Mouse (Mus musculus): Measurements from ENCODE around the gene Olig2.
"Not testable (repeated sequence)": the region's sequence is repeated elsewhere in the genome, so short reads cannot be mapped to it uniquely, and the experiment has no call there.

Gene Olig2

DNA sequence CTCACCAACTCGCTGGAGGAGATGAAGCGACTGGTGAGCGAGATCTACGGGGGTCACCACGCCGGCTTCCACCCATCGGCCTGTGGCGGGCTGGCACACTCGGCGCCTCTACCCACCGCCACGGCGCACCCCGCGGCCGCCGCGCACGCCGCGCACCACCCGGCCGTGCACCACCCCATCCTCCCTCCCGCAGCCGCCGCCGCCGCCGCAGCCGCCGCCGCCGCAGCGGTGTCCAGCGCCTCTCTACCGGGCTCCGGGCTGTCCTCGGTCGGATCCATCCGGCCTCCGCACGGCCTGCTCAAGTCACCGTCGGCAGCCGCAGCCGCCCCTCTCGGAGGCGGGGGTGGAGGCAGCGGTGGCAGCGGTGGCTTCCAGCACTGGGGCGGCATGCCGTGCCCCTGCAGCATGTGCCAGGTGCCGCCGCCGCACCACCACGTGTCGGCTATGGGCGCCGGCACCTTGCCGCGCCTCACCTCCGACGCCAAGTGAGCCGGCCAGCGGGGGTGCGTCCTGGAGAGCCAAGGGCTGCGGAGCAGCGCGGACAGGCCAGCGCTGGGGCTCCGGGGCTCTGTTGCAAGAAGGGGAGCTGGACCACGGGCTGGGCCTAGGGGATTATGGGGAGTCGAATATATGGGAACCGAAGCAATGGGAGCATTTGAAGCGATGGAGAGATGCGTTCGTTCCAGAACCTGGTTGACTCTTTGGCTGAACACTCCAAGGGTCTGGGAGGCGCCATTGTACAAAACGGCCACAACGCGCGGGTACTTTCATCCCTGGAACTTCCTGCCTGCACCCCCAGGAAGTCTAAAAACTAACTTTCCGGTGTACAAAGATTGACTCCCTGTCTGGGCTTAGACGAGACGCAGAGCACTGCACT, 1.9 kb downstream of the Olig2 start:
- peak; percentile 30 for DNase-seq

DNA sequence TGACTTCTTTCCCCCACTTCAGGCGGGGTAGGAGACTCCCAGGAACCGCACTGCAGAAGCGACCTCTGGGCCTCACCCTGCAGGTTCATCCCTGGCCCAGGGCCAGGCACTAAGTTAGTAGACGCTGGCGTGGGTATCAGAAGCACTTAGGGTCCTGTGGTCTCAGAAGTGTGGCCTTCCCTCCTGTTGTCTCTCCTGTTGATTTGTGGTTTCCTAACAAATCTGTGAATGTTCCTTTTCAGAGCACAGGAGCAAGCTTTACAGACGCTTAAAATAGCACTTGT, 2.4 kb downstream of the Olig2 start:
- DNase-seq, result no peak

DNA sequence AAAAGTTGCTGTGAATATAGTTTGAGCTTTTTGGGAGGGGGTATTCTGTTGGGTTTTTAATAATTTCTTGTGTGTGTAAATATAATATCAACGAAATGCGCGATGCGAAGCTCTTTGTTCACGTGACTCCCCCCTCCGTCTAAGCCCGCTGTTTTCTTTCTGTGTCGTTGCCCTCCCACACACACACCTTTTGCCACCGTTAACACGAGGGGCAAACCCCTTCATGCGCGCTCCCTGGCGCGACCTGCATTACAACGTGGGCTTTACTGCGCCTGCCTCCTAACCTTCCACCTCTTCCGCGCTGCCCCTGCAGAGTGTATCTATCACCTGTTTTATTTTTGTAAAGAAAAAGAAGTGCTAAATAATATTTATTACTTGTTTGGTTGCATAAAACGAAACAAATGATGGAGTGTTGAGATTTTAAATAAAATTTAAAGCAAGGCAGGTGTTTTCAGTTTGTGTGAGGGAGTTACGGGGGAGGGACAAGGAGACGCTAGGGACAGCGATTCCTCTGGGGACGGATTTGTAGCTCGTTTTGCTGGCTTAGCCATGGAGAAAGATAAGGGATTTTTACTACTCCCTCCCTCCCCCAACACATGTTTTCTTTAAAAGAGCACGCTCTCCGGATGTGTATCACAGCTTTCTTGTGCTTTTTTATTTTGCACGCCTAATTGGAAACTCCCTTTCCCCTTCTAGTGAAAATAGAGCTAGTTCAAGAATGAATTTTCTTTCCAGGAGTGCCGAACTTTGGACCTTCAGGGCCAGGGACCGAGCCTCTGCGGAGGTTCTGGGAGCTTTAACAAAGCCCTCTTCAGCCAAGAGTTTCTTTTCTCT, 3.2 kb downstream of the Olig2 start:
- DNase-seq, result no peak

DNA sequence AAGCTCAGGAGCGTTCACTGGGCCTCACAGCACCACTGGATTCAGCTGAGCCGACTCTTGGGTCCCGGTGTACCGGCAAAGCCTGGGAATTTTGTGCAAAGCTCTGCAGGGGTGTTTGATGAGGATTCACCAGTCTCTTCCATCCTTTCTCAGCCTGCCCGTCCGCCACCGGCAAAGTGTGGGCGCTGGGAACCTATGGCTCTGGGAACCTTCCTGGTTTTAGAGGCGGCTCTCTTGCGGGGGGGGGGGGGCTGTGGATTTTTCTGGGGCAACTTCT, 3.8 kb downstream of the Olig2 start:
- no peak for DNase-seq

- no peak for DNase-seq
These were observed 4.4 kb downstream of the Olig2 start for GRCm38 (mm10) chr16:91229643-91230042.

DNA sequence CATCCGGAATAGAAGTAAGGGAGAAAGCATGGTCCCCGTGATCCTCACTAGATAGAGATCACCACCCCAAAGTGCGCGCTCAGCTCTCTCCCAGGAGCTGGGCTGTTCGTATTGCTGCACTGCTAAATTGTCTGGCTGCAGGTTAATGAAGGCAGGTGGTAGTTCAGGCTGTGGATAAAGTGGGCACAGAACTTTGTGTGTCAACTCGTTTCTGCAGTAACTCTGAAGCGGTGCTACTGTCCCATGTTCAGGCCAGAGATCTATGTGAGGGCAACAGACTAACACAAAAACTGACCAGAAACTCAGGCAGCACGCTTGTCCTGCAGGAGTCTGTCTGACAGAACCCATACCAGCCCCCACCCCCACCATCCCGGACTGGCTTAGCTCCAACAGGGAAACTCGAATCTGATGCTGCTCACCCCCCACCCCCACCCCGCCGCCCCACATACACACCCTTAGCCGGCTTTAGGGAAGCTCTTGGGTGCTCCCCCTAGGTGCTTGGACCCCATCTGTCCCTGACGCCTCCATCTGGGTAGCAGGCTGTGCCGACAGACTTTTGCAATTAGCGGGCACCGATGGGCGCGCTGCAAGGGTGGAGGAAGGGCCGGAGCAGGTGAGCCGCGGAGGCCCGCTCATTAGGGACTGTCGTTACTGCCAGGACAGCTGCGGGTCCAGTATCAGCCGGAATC, 6.7 kb downstream of the Olig2 start:
- DNase-seq, result no peak

GRCm38 (mm10) chr16:91232470-91233240, 7.4 kb downstream of the Olig2 start:
- DNase-seq, result no peak

GRCm38 (mm10) chr16:91233241-91233944, 8.1 kb downstream of the Olig2 start:
- DNase-seq, result no peak

DNA sequence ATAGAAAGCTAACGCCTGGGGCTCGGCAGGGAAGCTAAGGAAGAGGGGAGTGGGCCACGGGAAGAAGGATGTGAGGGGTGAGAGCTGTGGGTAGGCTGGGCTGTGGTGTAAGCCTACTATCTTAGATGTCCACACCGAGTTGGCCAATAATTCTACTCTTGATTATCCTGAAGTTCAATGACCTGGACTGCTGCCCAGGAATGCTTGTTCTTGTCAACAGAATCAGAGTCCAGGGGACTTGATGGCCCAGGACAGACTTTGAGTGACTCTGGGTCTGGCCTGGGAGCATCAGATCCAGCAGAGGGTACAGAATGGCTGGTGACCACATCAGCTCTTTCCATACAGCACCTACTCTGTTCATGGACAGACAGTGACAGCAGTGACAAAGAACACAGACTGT, 13.8 kb downstream of the Olig2 start:
- no peak for DNase-seq

DNA sequence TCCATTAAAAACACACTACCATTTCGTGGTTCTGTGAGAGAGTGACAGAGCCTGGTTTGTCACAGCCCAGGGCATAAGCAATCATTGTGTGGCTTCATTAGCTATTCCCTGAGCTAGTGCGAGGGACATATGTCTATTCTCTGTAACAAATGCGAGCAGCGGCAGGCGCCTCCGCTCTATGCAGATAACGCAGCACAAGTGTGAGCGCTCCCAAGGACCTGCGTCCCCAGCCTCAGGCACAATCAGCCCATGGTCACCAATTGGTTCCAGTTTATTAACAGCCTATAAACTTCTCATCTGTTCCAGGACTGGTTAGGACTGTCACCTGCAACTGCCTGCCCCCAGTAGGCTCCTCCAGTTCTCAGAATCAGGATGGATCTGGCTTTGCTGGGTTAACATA, 21.0 kb downstream of the Olig2 start:
- no peak for DNase-seq

- not testable (repeated sequence) for DNase-seq
These were observed 30.3 kb downstream of the Olig2 start for GRCm38 (mm10) chr16:91255419-91256164.

DNA sequence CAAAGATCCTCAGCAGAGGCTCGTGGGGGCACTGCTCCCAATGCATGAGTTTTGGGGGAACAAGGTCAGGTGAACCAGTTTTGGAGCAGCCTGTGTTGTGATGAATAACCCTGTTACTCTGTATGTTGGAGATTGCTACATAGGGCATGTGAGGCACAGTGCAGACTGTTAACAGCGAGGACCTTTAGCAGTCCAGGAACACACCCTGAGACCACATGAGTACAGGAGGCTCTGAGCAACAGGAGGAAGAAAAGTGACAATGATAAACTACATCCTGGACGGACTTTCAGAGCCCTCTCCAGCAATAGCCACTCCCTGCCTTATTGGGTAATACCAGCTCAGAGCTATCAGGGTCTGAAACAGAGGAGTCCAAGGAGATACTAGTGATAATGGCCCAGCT, 33.7 kb downstream of the Olig2 start:
- no peak for DNase-seq

GRCm38 (mm10) chr16:91260861-91261260, 35.6 kb downstream of the Olig2 start:
- DNase-seq, result no peak

DNA sequence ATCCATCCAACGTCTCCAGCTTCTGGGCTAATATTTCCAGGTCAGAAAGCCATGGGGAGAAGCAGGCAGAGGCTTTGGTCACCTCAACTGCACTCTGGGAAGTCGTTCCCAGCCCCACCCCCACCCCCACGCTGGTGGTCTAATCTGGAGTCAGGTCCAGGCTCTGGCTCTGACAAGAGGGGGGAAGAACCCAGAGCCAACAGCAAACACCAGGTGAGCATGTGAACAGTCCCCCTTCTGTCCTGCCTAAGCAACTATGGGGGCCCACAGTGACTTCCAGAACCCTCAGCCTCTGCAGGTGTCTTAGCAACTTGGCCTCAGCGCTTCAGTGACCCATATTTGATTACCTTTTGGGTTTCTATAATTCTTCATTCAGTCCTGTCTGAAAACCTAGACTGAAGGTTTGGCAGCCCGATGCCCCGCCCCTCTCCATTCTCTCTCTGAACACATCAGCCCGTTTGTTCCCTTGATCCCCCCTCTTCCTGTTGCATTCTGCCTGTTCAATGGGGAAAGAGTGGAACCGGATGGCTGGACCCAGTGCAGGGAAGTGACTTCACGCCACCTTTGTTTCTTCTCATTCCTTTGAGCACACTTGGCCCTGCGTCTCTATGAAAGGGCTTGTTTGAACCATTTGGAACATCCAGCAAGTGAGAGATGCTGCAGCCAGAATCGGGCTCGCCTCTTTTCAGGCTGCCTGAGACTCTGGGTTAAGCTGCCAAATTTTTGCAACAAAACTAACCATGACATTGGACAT, 37.4 kb downstream of the Olig2 start:
- no peak for DNase-seq

DNA sequence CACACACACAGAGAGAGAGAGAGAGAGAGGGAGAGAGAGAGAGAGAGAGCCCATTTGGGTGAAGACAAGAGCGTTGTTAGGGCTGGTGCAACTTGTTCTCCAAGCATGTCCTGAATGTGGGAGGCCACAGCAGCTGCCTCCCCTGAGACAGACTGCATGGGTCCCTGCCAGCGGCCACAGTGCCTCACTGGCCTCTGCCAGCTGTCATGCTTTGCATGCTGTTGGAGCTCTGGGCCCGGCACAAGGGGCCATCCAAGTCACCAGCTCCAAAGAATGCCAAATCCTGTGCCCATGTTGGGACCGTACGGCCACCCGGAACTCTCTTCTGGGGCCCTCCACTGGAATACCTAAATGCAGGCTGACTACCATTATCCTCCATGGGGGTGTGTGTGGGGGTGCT, 40.7 kb downstream of the Olig2 start:
- no peak for DNase-seq

GRCm38 (mm10) chr16:91268724-91269452, 43.6 kb downstream of the Olig2 start:
- no peak for DNase-seq

DNA sequence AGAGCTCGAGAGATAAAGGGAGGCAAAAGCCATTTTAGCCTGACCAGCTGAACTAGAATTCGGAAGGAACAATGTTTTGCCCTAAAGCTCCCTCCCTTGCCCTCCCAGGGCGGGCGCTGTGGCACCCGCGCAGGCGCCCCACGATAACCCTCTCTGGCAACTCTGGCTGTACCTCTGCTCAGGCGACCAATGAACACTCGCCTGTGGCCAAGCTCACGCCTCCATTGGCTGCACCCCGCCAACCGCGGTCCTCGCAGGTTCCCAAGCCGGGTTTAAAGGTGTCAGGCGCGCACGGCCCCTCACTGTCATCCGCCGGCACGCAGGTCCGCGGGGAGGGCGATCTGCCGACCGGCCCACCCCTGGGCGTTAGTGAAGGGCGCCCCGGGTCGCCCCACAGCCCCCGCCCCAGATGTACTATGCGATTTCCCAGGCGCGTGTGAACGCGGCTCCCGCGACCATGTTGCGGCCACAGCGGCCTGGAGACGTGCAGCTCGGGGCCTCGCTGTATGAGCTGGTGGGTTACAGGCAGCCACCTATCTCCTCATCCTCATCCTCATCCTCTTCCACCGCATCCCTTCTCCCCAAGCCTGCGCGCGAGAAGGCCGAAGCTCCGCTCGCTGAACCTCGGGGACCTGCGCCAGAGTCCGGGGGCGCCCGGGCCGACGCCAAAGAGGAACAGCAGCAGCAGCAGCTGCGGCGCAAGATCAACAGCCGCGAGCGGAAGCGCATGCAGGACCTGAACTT, 44.4 kb downstream of the Olig2 start, which contains the start of gene Olig1:
Olig1 (plus strand) TSS at position 305 of the 744 bp plus-strand sequence.
- DNase-seq, result peak; percentile 14

DNA sequence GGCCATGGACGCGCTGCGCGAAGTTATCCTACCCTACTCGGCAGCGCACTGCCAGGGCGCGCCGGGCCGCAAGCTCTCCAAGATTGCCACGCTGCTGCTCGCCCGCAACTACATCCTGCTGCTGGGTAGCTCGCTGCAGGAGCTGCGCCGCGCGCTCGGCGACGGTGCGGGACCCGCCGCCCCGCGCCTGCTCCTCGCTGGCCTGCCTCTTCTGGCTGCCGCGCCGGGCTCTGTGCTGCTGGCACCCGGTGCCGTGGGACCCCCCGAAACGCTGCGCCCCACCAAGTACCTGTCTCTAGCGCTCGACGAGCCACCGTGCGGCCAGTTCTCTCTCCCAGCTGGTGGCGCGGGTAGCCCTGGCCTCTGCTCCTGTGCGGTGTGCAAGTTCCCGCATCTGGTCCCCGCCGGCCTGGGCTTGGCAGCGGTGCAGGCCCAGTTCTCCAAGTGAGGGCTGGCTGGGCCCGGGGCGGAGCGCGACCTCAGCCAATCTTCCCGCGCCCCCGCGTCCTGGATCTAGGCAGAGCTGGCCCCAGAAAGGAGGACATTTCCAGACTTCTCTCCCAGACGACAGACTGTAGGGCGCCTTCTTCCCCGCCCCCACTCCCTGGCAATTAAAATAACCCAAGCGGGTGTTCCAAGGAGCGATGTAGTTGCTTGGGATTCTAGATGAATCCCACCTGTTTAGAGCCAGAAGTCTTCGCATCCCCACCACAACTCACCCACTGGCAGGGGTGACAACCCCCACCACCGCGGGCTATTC, 45.1 kb downstream of the Olig2 start:
- no peak for DNase-seq

Data from thymus, postnatal 14 days (tissue).